Mouse (Mus musculus): ENCODE results near the gene Lrrc37a.

GRCm38 (mm10) chr11:103403776-103404175 is 100.6 kb downstream of the Lrrc37a start:
- TF ChIP-seq CTCF (IDR thresholded peaks at IDR 0.05; ENCODE audit: extremely low read depth, insufficient read depth, low read length) (no peak), POLR2A (IDR thresholded peaks at IDR 0.05; ENCODE audit: extremely low read depth, insufficient read depth, low read length) (no peak)

Measured in cortical plate, adult 2 months (tissue).